Mouse (Mus musculus) hindbrain, embryonic 12.5 days (tissue): ENCODE measurements around the gene Acadm. TPM values are rescaled to one million over a fixed set of nuclear protein-coding genes. Genes with fewer than 3 reads are reported as not detected.

ENCODE experiments used
- ATAC-seq: fragments of 200-750 bp; cut with Nextera tagmentation; 2 replicates; pipeline ENCODE4 v1.8.0; 2017; ENCODE audit warnings: moderate TSS enrichment; ENCODE audit not compliant: low FRiP score
- H3K27ac ChIP-seq: fragments of 300-500 bp; sonication (generic); 2 replicates; pipeline ENCODE4 v1.5.1; 2016; ENCODE audit warnings: mild to moderate bottlenecking
- H3K27me3 ChIP-seq: fragments of 300-500 bp; sonication (generic); 2 replicates; pipeline ENCODE4 v1.6.1; 2016; ENCODE audit warnings: mild to moderate bottlenecking
- H3K36me3 ChIP-seq: fragments of 300-500 bp; sonication (generic); 2 replicates; pipeline ENCODE4 v1.6.1; 2016; ENCODE audit warnings: mild to moderate bottlenecking
- H3K4me1 ChIP-seq: fragments of 300-500 bp; sonication (generic); 2 replicates; pipeline ENCODE4 v1.6.1; 2016
- H3K4me2 ChIP-seq: fragments of 300-500 bp; sonication (generic); replicated peaks from 2 replicates; pipeline ENCODE4 v1.6.1; 2016; ENCODE audit warnings: mild to moderate bottlenecking
- H3K4me3 ChIP-seq: fragments of 300-500 bp; sonication (generic); 2 replicates; pipeline ENCODE4 v1.5.1; 2016; ENCODE audit warnings: mild to moderate bottlenecking
- H3K9ac ChIP-seq: fragments of 300-500 bp; sonication (generic); 2 replicates; pipeline ENCODE4 v1.6.1; 2016; ENCODE audit warnings: mild to moderate bottlenecking, moderate library complexity
- H3K9me3 ChIP-seq: fragments of 300-500 bp; sonication (generic); replicated peaks from 2 replicates; pipeline ENCODE4 v1.6.1; 2016; ENCODE audit warnings: mild to moderate bottlenecking
- WGBS: fragments of 180-500 bp; shearing (Covaris S2); methylation state at CpG from one replicate; pipeline ENCODE4 v1.1.7; 2016; 5-methylcytosine and 5-hydroxymethylcytosine counted together
- polyA plus RNA-seq: library from polyadenylated mRNA; unstranded; fragments of >200 nt; fragmentation: Nextera tagmentation; extraction: Ambion mirVana; gene quantifications from 2 replicates; pipeline ENCODE4 v1.2.1, GENCODE M21; 2016

The Acadm gene
- polyA plus RNA-seq, result 61.0 and 68.9 TPM in 2 replicates

DNA sequence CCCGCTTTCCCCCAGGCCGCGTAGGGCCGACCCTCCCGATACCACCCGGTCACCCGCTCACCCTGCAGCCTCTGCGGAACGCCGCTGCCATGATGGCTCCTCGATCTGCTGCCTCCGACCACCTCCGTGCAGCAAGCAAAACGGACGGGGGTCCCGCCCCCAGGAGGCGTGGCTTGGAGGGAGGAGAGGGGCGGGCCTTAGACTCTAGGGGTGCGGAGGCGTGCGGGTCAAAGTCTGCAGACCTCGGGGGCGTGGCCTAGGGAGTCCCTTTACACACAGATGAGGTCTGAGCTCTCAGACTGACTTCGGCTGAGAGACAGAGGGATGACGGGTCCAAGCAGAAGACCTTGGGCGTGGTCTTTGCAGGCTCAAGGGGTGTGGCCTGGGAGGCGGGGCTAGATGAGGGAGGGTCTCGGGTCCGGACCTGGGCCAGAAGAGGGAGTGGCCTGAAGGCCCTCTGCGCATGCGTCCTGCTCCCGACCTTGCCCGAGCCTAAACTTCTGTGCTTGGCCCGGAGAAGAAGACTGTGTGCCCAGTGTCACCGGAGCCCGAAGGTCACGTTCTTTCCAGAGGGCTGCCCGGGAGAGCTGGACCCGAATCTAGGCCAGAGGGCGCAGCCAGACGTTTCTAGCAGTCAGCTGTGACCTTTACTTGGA lies at the start of gene Acadm:
Gene Acadm, minus strand, starts transcription at position 298 of the 656 bp plus-strand sequence.
- Histone ChIP-seq H3K4me1 (peaks cover 17% of the 10 kb centered on the region; the same call in 1 of the 2 replicates), H3K36me3 (no peaks in the 10 kb centered on the region), H3K27me3 (no peaks in the 10 kb centered on the region), H3K9ac (peak within 1 kb of the TSS; percentile 75), H3K4me3 (peak within 1 kb of the TSS; percentile 79), H3K4me2 (peak within 1 kb of the TSS; percentile 64), H3K9me3 (no peaks in the 10 kb centered on the region), H3K27ac (peak within 1 kb of the TSS; percentile 84)
- under 1% methylated on average over 41 of the region's 41 CpGs for WGBS
- ATAC-seq, result peak; percentile 98

DNA sequence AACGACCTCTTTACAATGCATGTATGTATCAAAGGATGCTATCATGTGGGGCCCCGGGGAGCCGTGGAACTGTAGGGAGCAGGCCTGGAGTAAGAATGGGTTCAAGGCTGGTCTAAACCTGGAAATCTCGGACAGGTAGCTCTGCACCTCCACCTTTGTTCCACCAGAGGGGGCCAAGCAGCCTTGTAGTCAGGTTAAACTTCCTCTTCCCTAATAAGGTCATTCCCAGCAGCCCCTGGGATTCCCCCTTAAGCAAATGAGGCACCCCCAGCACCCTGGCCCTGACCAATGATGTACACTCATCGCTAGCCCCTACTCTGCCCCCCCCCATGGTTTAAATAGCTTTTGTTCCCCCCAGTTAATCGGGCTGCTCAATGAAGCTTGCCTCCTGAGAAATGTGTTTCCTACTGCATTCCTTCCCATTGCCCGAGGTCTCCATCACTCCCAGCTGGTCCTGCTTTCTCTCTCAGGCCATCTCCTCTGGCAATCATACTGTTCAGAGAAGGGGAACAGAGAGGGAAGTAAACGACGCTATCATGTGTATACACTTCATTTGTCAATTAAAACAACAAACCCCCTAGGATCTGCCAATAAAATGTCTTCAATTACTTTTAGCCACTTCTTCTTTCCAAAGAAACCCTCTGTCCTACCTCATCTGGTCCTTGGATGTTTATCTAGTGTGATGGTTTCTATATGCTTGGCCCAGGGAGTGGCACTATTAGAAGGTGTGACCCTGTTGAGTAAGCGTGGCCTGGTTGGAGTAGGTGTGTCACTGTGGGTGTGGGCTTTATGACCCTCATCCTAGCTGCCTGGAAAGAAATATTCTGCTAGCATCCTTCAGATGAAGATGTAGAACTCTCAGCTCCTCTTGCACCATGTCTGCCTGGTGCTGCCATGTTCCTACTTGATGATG lies 40.3 kb upstream of the Acadm start:
- no peaks in the 10 kb centered on the region for H3K4me1 ChIP-seq
- no peak overlapping the region for H3K4me2 ChIP-seq
- H3K9me3 ChIP-seq, result no peaks in the 10 kb centered on the region
- H3K27ac ChIP-seq, result no peak overlapping the region
- H3K27me3 ChIP-seq, result no peaks in the 10 kb centered on the region
- H3K9ac ChIP-seq, result no peak overlapping the region
- no peaks in the 10 kb centered on the region for H3K36me3 ChIP-seq
- 58% methylated on average over 10 of the region's 10 CpGs for WGBS
- H3K4me3 ChIP-seq, result no peak overlapping the region
- peak; percentile 54; the same call in 1 of the 2 replicates for ATAC-seq

DNA sequence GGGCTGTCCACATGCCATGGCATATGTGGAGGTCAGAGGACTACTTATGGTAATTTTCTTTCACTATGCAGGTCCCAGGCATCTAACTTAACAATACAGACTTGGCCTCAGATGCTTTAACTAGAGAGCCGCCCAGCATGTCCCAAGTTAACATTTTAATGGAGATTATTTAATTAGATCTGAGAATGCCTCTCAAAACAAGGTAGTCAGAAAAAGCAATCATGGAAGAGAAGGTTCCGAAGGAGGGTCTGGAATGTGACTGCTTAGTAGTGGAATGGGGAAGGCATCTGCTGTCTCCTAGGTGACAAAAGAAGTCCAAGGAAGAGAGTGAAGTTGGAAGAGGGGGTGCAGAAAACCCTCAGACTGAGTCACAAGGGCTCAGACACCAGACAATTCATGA lies 36.2 kb upstream of the Acadm start:
- ATAC-seq, result no peak
- H3K36me3 ChIP-seq, result no peaks in the 10 kb centered on the region
- no peaks in the 10 kb centered on the region for H3K4me1 ChIP-seq
- 53% methylated on average over 2 of the region's 2 CpGs for WGBS
- peaks cover under 1% of the 10 kb centered on the region; the same call in 1 of the 2 replicates for H3K27me3 ChIP-seq
- H3K4me3 ChIP-seq, result no peak overlapping the region
- H3K4me2 ChIP-seq, result no peak overlapping the region
- no peaks in the 10 kb centered on the region for H3K9me3 ChIP-seq
- H3K9ac ChIP-seq, result no peak overlapping the region
- H3K27ac ChIP-seq, result no peak overlapping the region

DNA sequence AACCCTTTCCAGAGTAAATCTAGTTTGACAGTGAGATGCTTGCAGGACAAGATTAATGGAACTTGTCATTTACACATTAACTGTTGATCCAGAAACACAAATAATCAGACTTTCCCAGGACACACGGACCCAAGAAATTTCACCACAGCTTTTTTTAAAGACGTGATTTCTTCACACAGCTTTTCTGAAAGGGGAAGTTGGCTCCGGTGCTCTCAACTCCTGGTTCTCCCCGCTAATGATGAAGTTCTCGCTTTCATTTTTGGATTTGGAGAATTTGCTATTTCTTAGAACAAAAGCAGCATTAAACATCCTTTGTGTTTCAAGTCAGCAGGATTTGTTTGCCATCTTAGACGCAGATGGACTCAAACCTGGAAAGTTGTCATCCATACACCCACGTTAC lies 31.4 kb upstream of the Acadm start:
- H3K36me3 ChIP-seq, result no peaks in the 10 kb centered on the region
- H3K4me3 ChIP-seq, result no peak overlapping the region
- H3K4me2 ChIP-seq, result no peak overlapping the region
- H3K27ac ChIP-seq, result no peak overlapping the region
- WGBS, result 69% methylated on average over 7 of the region's 7 CpGs
- H3K9me3 ChIP-seq, result no peaks in the 10 kb centered on the region
- peaks cover 17% of the 10 kb centered on the region for H3K4me1 ChIP-seq
- ATAC-seq, result no peak
- no peak overlapping the region for H3K9ac ChIP-seq
- peaks cover 34% of the 10 kb centered on the region for H3K27me3 ChIP-seq

DNA sequence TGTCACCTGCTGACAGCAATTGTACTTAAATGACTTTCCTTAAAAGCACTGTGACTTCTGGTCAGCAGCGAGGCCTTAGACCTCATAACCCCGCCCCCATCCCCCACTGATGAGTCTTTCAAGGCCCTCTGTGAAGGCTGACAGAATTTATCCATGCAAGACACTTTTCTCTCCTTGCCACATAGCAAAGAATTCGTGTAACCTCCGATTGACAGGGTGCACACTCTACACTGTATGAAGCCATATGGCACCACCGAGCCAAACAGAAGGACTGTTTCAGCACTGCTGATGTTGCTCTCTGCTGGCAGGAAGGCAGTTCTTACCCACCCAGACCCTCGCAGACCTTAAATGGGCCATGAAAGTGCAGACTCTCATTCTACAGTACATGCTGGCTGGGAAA lies 30.6 kb upstream of the Acadm start:
- peaks cover 17% of the 10 kb centered on the region for H3K4me1 ChIP-seq
- 2% methylated on average over 6 of the region's 6 CpGs for WGBS
- no peak overlapping the region for H3K27ac ChIP-seq
- H3K4me3 ChIP-seq, result 0 out of 2 replicates have a peak overlapping the region, but pooled peaks have one; percentile 58
- H3K27me3 ChIP-seq, result peaks cover 34% of the 10 kb centered on the region
- H3K9ac ChIP-seq, result no peak overlapping the region
- H3K4me2 ChIP-seq, result peak overlapping the region; percentile 93
- H3K9me3 ChIP-seq, result no peaks in the 10 kb centered on the region
- H3K36me3 ChIP-seq, result no peaks in the 10 kb centered on the region
- ATAC-seq, result peak; percentile 32; the same call in 1 of the 2 replicates

DNA sequence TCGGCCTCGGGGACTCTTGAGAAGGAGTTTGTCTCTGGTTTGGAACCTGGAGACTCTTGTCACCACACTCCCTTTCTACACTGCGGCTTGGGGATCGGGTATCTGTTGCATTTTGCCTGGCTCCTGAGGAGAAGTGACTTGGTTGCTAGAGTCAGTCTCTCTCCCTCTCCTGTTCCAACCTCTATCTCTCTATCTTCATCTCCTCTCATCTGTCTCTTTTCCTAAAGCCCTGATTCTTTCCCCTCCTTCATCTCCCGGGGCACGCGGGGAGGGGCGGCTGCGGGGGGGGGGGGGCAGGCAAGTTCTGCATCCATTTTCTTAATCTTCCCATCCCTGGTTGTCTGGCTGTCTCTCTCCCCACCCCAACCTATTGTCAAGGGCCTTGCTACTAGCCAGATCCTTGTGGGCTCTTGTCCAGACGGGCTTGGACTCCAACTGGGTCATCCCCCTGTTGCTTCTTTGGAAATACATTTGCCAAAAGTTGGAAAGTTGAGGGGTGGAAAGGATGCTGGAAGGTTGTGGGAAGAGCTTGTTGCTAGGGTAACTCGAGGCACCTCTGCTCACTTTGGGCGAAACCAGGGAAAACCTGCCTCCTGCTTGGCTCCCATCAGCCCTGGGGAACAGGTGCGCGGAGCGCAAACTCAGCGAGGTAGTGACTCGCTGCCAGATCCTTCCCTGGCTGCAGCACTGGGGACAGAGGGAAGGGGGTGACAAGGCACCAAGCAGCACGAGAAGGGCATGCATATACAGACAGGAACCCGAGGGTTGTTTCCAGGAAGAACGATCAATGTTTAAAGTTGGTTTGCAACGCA lies 29.7 kb upstream of the Acadm start:
- peak; percentile 49 for ATAC-seq
- Histone ChIP-seq H3K9me3 (no peaks in the 10 kb centered on the region), H3K4me1 (peaks cover 17% of the 10 kb centered on the region), H3K4me3 (peak overlapping the region; percentile 58), H3K9ac (peak overlapping the region; percentile 76), H3K36me3 (no peaks in the 10 kb centered on the region), H3K27ac (0 out of 2 replicates have a peak overlapping the region, but pooled peaks have one; percentile 5), H3K4me2 (peak overlapping the region; percentile 93), H3K27me3 (peaks cover 34% of the 10 kb centered on the region)
- WGBS, result 3% methylated on average over 20 of the region's 21 CpGs

DNA sequence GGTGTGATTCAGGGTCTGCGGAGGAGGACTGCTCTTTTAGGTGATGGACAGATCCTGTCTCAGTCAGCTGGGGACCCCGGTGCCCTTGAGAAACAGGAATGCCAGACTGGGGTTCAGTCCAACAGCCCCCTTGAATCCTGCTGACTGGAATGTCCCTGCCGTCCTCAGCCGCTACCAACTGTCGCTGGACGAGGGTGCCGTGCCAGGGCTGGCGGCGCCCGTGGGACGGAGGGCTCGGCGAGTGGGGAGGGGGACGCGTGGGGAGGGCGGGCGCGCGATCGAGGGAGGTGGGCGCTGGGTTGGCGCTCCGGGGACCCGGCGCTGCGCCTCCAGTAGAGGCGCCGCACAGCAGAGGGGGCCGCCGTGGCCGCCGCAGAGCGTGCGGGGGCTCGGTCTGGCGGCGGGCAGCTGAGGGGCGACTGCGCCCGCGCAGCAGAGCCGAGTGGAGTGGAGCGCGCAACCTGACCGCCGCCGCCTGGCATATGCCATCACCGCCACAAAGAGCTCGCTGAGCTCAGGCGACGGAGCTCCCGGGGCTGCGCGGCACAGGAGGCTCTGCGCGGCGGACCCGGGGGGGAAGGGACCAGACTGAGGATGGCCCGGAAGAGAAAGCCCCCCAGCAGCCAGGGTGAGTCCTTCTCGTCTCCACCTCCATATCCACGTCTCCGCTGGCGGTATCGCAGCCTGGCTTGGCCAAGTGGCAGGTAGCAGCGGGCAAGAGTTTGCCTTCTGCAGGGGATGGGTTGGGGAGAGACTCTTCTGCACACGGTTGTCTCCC lies 28.9 kb upstream of the Acadm start, which contains the start of gene Slc44a5:
Gene Slc44a5, plus strand, starts transcription at position 266 of the 778 bp plus-strand sequence.
- Histone ChIP-seq H3K27ac (0 out of 2 replicates have a peak within 1 kb of the TSS, but pooled peaks have one; percentile 5), H3K9me3 (no peaks in the 10 kb centered on the region), H3K4me1 (peaks cover 17% of the 10 kb centered on the region), H3K36me3 (no peaks in the 10 kb centered on the region), H3K4me3 (peak within 1 kb of the TSS; percentile 58), H3K27me3 (peaks cover 34% of the 10 kb centered on the region), H3K9ac (peak within 1 kb of the TSS; percentile 76), H3K4me2 (peak within 1 kb of the TSS; percentile 93)
- peak; percentile 87 for ATAC-seq
- under 1% methylated on average over 50 of the region's 66 CpGs for WGBS

DNA sequence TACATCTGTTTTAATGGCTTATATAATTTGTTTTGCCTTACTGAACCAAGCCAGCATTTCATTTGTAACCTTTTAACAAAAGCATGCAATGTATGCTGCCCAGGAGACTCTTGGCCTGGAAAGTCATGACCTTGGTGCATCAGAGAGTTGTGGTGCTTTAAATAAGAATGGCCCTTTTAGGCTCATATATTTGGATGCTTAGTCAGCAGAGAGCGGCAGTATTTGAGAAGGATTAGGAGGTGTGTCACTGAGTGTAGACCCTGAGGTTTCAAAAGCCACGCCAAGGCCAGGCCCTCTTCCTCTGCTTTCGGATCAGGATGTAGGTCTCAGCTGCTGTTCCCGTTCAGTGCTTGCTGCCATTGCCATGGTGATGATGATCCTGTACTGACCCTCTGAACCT lies 25.0 kb upstream of the Acadm start:
- peaks cover 8% of the 10 kb centered on the region for H3K4me1 ChIP-seq
- no peak for ATAC-seq
- no peak overlapping the region for H3K9ac ChIP-seq
- no peak overlapping the region for H3K4me2 ChIP-seq
- no peak overlapping the region for H3K27ac ChIP-seq
- 87% methylated on average over 4 of the region's 4 CpGs for WGBS
- H3K9me3 ChIP-seq, result no peaks in the 10 kb centered on the region
- H3K4me3 ChIP-seq, result no peak overlapping the region
- peaks cover 25% of the 10 kb centered on the region for H3K27me3 ChIP-seq
- H3K36me3 ChIP-seq, result no peaks in the 10 kb centered on the region

DNA sequence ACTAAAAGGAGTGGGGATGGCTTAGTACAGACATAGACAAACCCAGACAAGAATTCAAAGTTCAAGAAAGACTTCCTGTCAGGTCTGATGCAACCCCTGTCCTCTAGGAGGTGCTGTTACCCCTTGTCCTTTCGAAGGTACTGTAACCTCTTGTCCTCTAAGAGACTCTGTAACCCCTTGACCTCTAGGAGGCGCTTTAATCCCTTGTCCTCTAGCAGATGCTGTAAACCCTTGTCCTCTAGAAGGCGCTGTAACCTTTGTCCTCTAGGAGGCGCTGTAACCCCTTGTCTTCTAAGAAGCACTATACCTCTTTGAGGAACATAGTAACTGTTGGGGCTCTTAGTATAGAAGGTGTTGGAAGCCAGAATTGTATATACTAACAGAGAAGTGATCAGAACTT lies 24.1 kb upstream of the Acadm start:
- Histone ChIP-seq H3K36me3 (no peaks in the 10 kb centered on the region), H3K9ac (no peak overlapping the region), H3K27ac (no peak overlapping the region), H3K27me3 (peaks cover 16% of the 10 kb centered on the region), H3K4me2 (no peak overlapping the region), H3K9me3 (no peaks in the 10 kb centered on the region), H3K4me1 (no peaks in the 10 kb centered on the region), H3K4me3 (no peak overlapping the region)
- WGBS, result 43% methylated on average over 4 of the region's 4 CpGs
- ATAC-seq, result no peak

DNA sequence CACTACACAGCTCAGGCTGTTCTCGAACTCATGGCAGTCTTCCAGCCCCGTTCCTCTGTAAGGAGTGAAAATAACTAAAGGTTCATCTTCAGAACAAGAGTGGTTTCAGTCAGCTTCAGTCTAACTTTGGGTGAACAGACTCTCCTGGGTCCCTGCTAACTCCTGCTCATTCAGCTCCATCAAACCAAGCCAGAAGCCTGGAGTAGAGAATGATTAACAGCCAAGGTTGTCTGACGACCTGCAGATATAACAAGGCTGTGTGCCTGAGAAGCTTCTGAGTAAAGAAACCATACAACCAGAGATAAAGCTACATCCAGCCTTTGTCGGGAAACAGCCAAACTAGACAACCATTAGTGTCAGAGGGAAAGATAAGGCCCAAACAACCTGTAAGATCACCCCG lies 23.0 kb upstream of the Acadm start:
- H3K36me3 ChIP-seq, result no peaks in the 10 kb centered on the region
- no peak overlapping the region for H3K4me2 ChIP-seq
- ATAC-seq, result no peak
- no peak overlapping the region for H3K4me3 ChIP-seq
- H3K27me3 ChIP-seq, result peaks cover 6% of the 10 kb centered on the region; the same call in 1 of the 2 replicates
- no peak overlapping the region for H3K27ac ChIP-seq
- H3K9me3 ChIP-seq, result no peaks in the 10 kb centered on the region
- WGBS, result 92% methylated on average over 5 of the region's 5 CpGs
- H3K4me1 ChIP-seq, result no peaks in the 10 kb centered on the region
- H3K9ac ChIP-seq, result no peak overlapping the region

DNA sequence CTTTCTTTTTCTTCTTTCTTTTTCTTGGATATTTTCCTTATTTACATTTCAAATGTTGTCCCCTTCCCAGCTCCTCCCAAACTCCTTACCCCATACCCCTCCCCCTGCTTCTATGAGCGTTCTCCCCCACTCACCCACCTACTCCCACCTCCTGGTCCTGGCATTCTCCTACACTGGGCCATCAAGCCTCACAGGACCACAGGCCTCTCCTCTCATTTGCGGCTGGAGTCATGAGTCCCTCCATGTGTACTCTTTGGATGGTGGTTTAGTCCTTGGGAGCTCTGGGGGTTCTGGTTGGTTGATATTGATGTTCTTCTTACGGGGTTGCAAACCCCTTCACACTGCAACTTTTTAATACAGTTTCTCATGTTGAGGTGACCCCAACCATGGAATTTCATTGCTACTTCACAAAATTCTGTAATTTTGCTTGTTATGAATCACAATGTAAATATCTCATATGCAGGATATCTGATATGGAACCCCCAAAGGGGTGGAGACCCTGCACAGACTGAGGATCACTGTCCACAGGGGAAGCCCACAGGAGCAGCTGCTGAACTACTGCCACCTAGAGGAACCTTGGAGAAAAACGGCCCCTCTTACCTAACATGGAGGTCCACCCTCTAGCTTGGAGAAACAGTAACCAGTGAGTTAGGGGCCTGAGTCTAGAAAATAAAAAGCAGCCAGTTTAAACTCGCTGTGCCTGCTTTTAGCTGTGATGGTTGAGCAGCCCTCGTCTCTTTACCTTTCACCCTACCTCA lies 17.4 kb upstream of the Acadm start:
- Histone ChIP-seq H3K36me3 (no peaks in the 10 kb centered on the region), H3K4me3 (no peak overlapping the region), H3K27me3 (no peaks in the 10 kb centered on the region), H3K4me2 (no peak overlapping the region), H3K4me1 (no peaks in the 10 kb centered on the region), H3K9me3 (no peaks in the 10 kb centered on the region), H3K27ac (no peak overlapping the region), H3K9ac (no peak overlapping the region)
- 68% methylated on average over 6 of the region's 6 CpGs for WGBS
- ATAC-seq, result no peak
